Mouse (Mus musculus) stomach, postnatal 0 days (tissue): ENCODE results near the gene Pmm1.

Experiments used
- CTCF ChIP-seq: IDR thresholded peaks from 2 replicates; pipeline ENCODE4 v1.5.1; 2016; ENCODE audit warnings: antibody characterized with exemption, low read depth, mild to moderate bottlenecking, moderate library complexity
- EP300 ChIP-seq: optimal IDR thresholded peaks from 2 replicates; pipeline ENCODE3; 2016; ENCODE audit warnings: antibody characterized with exemption

GRCm38 (mm10) chr15:81920546-81921217 is 40.0 kb downstream of the Pmm1 start:
- TF ChIP-seq CTCF (no peak), EP300 (no peak)
